Mouse (Mus musculus) hindbrain, embryonic 15.5 days (tissue): ENCODE results near the gene Slc39a11. TPM values are rescaled to one million over a fixed set of nuclear protein-coding genes. Genes with fewer than 3 reads are reported as not detected.

Source experiments
- ATAC-seq: fragments of 200-750 bp; cut with Nextera tagmentation; 2 replicates; pipeline ENCODE4 v1.8.0; 2017; ENCODE audit warnings: low read depth, moderate number of reproducible peaks, moderate TSS enrichment; ENCODE audit not compliant: low FRiP score
- H3K27ac ChIP-seq: fragments of 300-500 bp; sonication (generic); replicated peaks from 2 replicates; pipeline ENCODE4 v1.5.1; 2015; ENCODE audit warnings: mild to moderate bottlenecking, inconsistent platforms
- H3K27me3 ChIP-seq: fragments of 300-500 bp; sonication (generic); 2 replicates; pipeline ENCODE4 v1.6.1; 2015; ENCODE audit warnings: control low read depth, inconsistent platforms
- H3K36me3 ChIP-seq: fragments of 300-500 bp; sonication (generic); 2 replicates; pipeline ENCODE4 v1.6.1; 2015; ENCODE audit warnings: control low read depth, inconsistent platforms
- H3K4me1 ChIP-seq: fragments of 300-500 bp; sonication (generic); replicated peaks from 2 replicates; pipeline ENCODE4 v1.6.1; 2015; ENCODE audit warnings: control low read depth, inconsistent platforms
- H3K4me2 ChIP-seq: fragments of 300-500 bp; sonication (generic); 2 replicates; pipeline ENCODE4 v1.6.1; 2015; ENCODE audit warnings: moderate library complexity, mild to moderate bottlenecking, inconsistent platforms
- H3K4me3 ChIP-seq: fragments of 300-500 bp; sonication (generic); 2 replicates; pipeline ENCODE4 v1.5.1; 2015; ENCODE audit warnings: mild to moderate bottlenecking, inconsistent platforms
- H3K9ac ChIP-seq: fragments of 300-500 bp; sonication (generic); 2 replicates; pipeline ENCODE4 v1.6.1; 2015; ENCODE audit warnings: inconsistent platforms
- H3K9me3 ChIP-seq: fragments of 300-500 bp; sonication (generic); 2 replicates; pipeline ENCODE4 v1.6.1; 2016; ENCODE audit warnings: control low read depth, inconsistent platforms
- WGBS: fragments of 180-500 bp; shearing (Covaris S2); methylation state at CpG from one replicate; pipeline ENCODE4 v1.1.7; 2015; 5-methylcytosine and 5-hydroxymethylcytosine counted together
- polyA plus RNA-seq: library from polyadenylated mRNA; unstranded; fragments of >200 nt; fragmentation: Nextera tagmentation; extraction: Ambion mirVana; gene quantifications from 2 replicates; pipeline ENCODE4 v1.2.1, GENCODE M21; 2015

Slc39a11 gene
- polyA plus RNA-seq, 1 experiment from 2014 or later: 34.2 TPM

- no peak for ATAC-seq
- Histone ChIP-seq H3K27me3 (no peaks in the 10 kb centered on the region), H3K4me2 (no peak overlapping the region), H3K36me3 (peaks cover 51% of the 10 kb centered on the region), H3K27ac (no peak overlapping the region), H3K4me3 (no peak overlapping the region), H3K9ac (no peak overlapping the region), H3K9me3 (no peaks in the 10 kb centered on the region), H3K4me1 (peaks cover 54% of the 10 kb centered on the region)
- WGBS: 88% methylated on average over 6 of the region's 6 CpGs
Observed at GRCm38 (mm10) chr11:113652516-113652915, 2.6 kb upstream of the Slc39a11 start.

- Histone ChIP-seq H3K36me3 (peaks cover 44% of the 10 kb centered on the region), H3K9me3 (no peaks in the 10 kb centered on the region), H3K4me2 (0 out of 2 replicates have a peak overlapping the region, but pooled peaks have one; percentile 10), H3K4me1 (peaks cover 47% of the 10 kb centered on the region), H3K4me3 (no peak overlapping the region), H3K27ac (no peak overlapping the region), H3K9ac (no peak overlapping the region), H3K27me3 (no peaks in the 10 kb centered on the region)
- WGBS: 44% methylated on average over 8 of the region's 8 CpGs
- no peak for ATAC-seq
Observed at GRCm38 (mm10) chr11:113651907-113652273, 2.0 kb upstream of the Slc39a11 start.

- WGBS: 61% methylated on average over 22 of the region's 22 CpGs
- H3K36me3 ChIP-seq: peaks cover 39% of the 10 kb centered on the region
- no peak overlapping the region for H3K9ac ChIP-seq
- peak overlapping the region; percentile 66 for H3K4me2 ChIP-seq
- peaks cover 42% of the 10 kb centered on the region for H3K4me1 ChIP-seq
- H3K27ac ChIP-seq: peak overlapping the region; percentile 55; the same call in 1 of the 2 replicates
- no peak overlapping the region for H3K4me3 ChIP-seq
- no peaks in the 10 kb centered on the region for H3K9me3 ChIP-seq
- no peaks in the 10 kb centered on the region for H3K27me3 ChIP-seq
- ATAC-seq: 0 out of 2 replicates have a peak, but pooled peaks have one; percentile 7
Observed at GRCm38 (mm10) chr11:113651206-113651906, 1.5 kb upstream of the Slc39a11 start.

- H3K9ac ChIP-seq: peak within 1 kb of the TSS; percentile 96
- peak within 1 kb of the TSS; percentile 91 for H3K4me3 ChIP-seq
- no peaks in the 10 kb centered on the region for H3K27me3 ChIP-seq
- H3K4me1 ChIP-seq: peaks cover 35% of the 10 kb centered on the region
- WGBS: 43% methylated on average over 26 of the region's 26 CpGs
- H3K36me3 ChIP-seq: peaks cover 20% of the 10 kb centered on the region
- H3K9me3 ChIP-seq: no peaks in the 10 kb centered on the region
- no peak for ATAC-seq
- peak within 1 kb of the TSS; percentile 66 for H3K4me2 ChIP-seq
- peak within 1 kb of the TSS; percentile 94 for H3K27ac ChIP-seq
Observed at GRCm38 (mm10) chr11:113648690-113649352, 1.1 kb downstream of the Slc39a11 start, which contains the start of gene Cog1. TSS of gene Cog1 (plus strand) at chr11:113649169.

- H3K27ac ChIP-seq: no peak overlapping the region
- no peaks in the 10 kb centered on the region for H3K9me3 ChIP-seq
- H3K4me3 ChIP-seq: no peak overlapping the region
- no peak overlapping the region for H3K9ac ChIP-seq
- 4% methylated on average over 15 of the region's 15 CpGs for WGBS
- H3K4me2 ChIP-seq: peak overlapping the region; percentile 66; the same call in 1 of the 2 replicates
- peaks cover 13% of the 10 kb centered on the region for H3K36me3 ChIP-seq
- ATAC-seq: no peak
- no peaks in the 10 kb centered on the region for H3K27me3 ChIP-seq
- H3K4me1 ChIP-seq: peaks cover 35% of the 10 kb centered on the region
Observed at GRCm38 (mm10) chr11:113648152-113648551, 1.7 kb downstream of the Slc39a11 start.

- Histone ChIP-seq H3K36me3 (no peaks in the 10 kb centered on the region), H3K4me2 (no peak overlapping the region), H3K4me3 (no peak overlapping the region), H3K9ac (no peak overlapping the region), H3K9me3 (no peaks in the 10 kb centered on the region), H3K27me3 (no peaks in the 10 kb centered on the region), H3K4me1 (peaks cover 16% of the 10 kb centered on the region), H3K27ac (no peak overlapping the region)
- ATAC-seq: no peak
- 91% methylated on average over 3 of the region's 3 CpGs for WGBS
Observed at GRCm38 (mm10) chr11:113645181-113645580, 4.7 kb downstream of the Slc39a11 start.

GRCm38 (mm10) chr11:113638680-113639079 is 11.2 kb downstream of the Slc39a11 start:
- Histone ChIP-seq H3K4me1 (no peaks in the 10 kb centered on the region), H3K9ac (no peak overlapping the region), H3K27me3 (no peaks in the 10 kb centered on the region), H3K4me2 (no peak overlapping the region), H3K27ac (no peak overlapping the region), H3K36me3 (no peaks in the 10 kb centered on the region), H3K9me3 (no peaks in the 10 kb centered on the region), H3K4me3 (no peak overlapping the region)
- no peak for ATAC-seq
- 90% methylated on average over 12 of the region's 12 CpGs for WGBS

- WGBS: 58% methylated on average over 10 of the region's 10 CpGs
- Histone ChIP-seq H3K4me1 (no peaks in the 10 kb centered on the region), H3K4me3 (no peak overlapping the region), H3K9ac (no peak overlapping the region), H3K9me3 (no peaks in the 10 kb centered on the region), H3K27me3 (no peaks in the 10 kb centered on the region), H3K4me2 (no peak overlapping the region), H3K27ac (no peak overlapping the region), H3K36me3 (no peaks in the 10 kb centered on the region)
- ATAC-seq: peak; percentile 19; the same call in 1 of the 2 replicates
Observed at GRCm38 (mm10) chr11:113634699-113635121, 15.2 kb downstream of the Slc39a11 start.

- Histone ChIP-seq H3K9ac (no peak overlapping the region), H3K27ac (no peak overlapping the region), H3K27me3 (no peaks in the 10 kb centered on the region), H3K36me3 (no peaks in the 10 kb centered on the region), H3K4me2 (no peak overlapping the region), H3K9me3 (no peaks in the 10 kb centered on the region), H3K4me1 (no peaks in the 10 kb centered on the region), H3K4me3 (no peak overlapping the region)
- WGBS: 93% methylated on average over 5 of the region's 5 CpGs
- ATAC-seq: no peak
Observed at GRCm38 (mm10) chr11:113633398-113633797, 16.5 kb downstream of the Slc39a11 start.

- Histone ChIP-seq H3K36me3 (no peaks in the 10 kb centered on the region), H3K9ac (no peak overlapping the region), H3K27ac (no peak overlapping the region), H3K4me2 (no peak overlapping the region), H3K4me3 (no peak overlapping the region), H3K4me1 (no peaks in the 10 kb centered on the region), H3K27me3 (no peaks in the 10 kb centered on the region), H3K9me3 (no peaks in the 10 kb centered on the region)
- no peak for ATAC-seq
- 83% methylated on average over 7 of the region's 7 CpGs for WGBS
Observed at GRCm38 (mm10) chr11:113632303-113632702, 17.6 kb downstream of the Slc39a11 start.

- no peak overlapping the region for H3K9ac ChIP-seq
- no peak overlapping the region for H3K4me3 ChIP-seq
- WGBS: 59% methylated on average over 8 of the region's 8 CpGs
- no peaks in the 10 kb centered on the region for H3K27me3 ChIP-seq
- no peaks in the 10 kb centered on the region for H3K36me3 ChIP-seq
- no peaks in the 10 kb centered on the region for H3K4me1 ChIP-seq
- H3K9me3 ChIP-seq: no peaks in the 10 kb centered on the region
- no peak for ATAC-seq
- H3K4me2 ChIP-seq: no peak overlapping the region
- H3K27ac ChIP-seq: no peak overlapping the region
Observed at GRCm38 (mm10) chr11:113631862-113632261, 18.0 kb downstream of the Slc39a11 start.

- Histone ChIP-seq H3K4me3 (no peak overlapping the region), H3K4me1 (no peaks in the 10 kb centered on the region), H3K9ac (no peak overlapping the region), H3K27ac (no peak overlapping the region), H3K27me3 (no peaks in the 10 kb centered on the region), H3K9me3 (no peaks in the 10 kb centered on the region), H3K36me3 (no peaks in the 10 kb centered on the region), H3K4me2 (no peak overlapping the region)
- 74% methylated on average over 8 of the region's 8 CpGs for WGBS
- ATAC-seq: no peak
Observed at GRCm38 (mm10) chr11:113631302-113631701, 18.6 kb downstream of the Slc39a11 start.
